Mouse (Mus musculus) midbrain, embryonic 10.5 days (tissue): ENCODE data around the gene Plxdc2. TPM values are rescaled to one million over a fixed set of nuclear protein-coding genes. Genes with fewer than 3 reads are reported as not detected.

ENCODE experiments used
- DNase-seq: peaks from one replicate; pipeline ENCODE4 v3.0.0-alpha.2; 2017; ENCODE audit warnings: low spot score
- H3K27ac ChIP-seq: fragments of 300-500 bp; sonication (generic); replicated peaks from 2 replicates; pipeline ENCODE4 v1.5.1; 2016; ENCODE audit warnings: mild to moderate bottlenecking
- H3K27me3 ChIP-seq: fragments of 300-500 bp; sonication (generic); 2 replicates; pipeline ENCODE4 v1.6.1; 2016; ENCODE audit warnings: low read depth, mild to moderate bottlenecking; ENCODE audit not compliant: poor library complexity, severe bottlenecking
- H3K36me3 ChIP-seq: fragments of 300-500 bp; sonication (generic); 2 replicates; pipeline ENCODE4 v1.6.1; 2016; ENCODE audit warnings: mild to moderate bottlenecking, moderate library complexity
- H3K4me1 ChIP-seq: fragments of 300-500 bp; sonication (generic); 2 replicates; pipeline ENCODE4 v1.6.1; 2016
- H3K4me3 ChIP-seq: fragments of 300-500 bp; sonication (generic); 2 replicates; pipeline ENCODE4 v1.5.1; 2016; ENCODE audit warnings: mild to moderate bottlenecking, moderate library complexity
- H3K9me3 ChIP-seq: fragments of 300-500 bp; sonication (generic); replicated peaks from 2 replicates; pipeline ENCODE4 v1.6.1; 2016; ENCODE audit warnings: mild to moderate bottlenecking
- WGBS: fragments of 180-500 bp; shearing (Covaris S2); methylation state at CpG from one replicate; pipeline ENCODE4 v1.1.7; 2016; 5-methylcytosine and 5-hydroxymethylcytosine counted together
- polyA plus RNA-seq: library from polyadenylated mRNA; unstranded; fragments of >200 nt; fragmentation: Nextera tagmentation; extraction: Ambion mirVana; gene quantifications from 2 replicates; pipeline ENCODE4 v1.2.1, GENCODE M21; 2016

Gene Plxdc2
- polyA plus RNA-seq, 1 experiment from 2014 or later: 16.9 TPM

- DNase-seq: no peak
- WGBS: 74% methylated on average over 3 of the region's 3 CpGs
- H3K4me3 ChIP-seq: no peak overlapping the region
These were observed 251.9 kb downstream of the Plxdc2 start for GRCm38 (mm10) chr2:16607792-16608586.

GRCm38 (mm10) chr2:16642061-16642460 is 286.0 kb downstream of the Plxdc2 start:
- Histone ChIP-seq H3K27me3 (no peaks in the 10 kb centered on the region), H3K4me3 (no peak overlapping the region), H3K4me1 (no peaks in the 10 kb centered on the region), H3K36me3 (no peaks in the 10 kb centered on the region), H3K27ac (no peak overlapping the region), H3K9me3 (no peaks in the 10 kb centered on the region)
- DNase-seq: no peak
- 91% methylated on average over 3 of the region's 3 CpGs for WGBS

More at GRCm38 (mm10) chr2:16607792-16608586, 251.9 kb downstream of the Plxdc2 start:
- H3K27me3 ChIP-seq: no peaks in the 10 kb centered on the region
- H3K27ac ChIP-seq: no peak overlapping the region
- H3K4me1 ChIP-seq: no peaks in the 10 kb centered on the region
- H3K9me3 ChIP-seq: no peaks in the 10 kb centered on the region
- H3K36me3 ChIP-seq: no peaks in the 10 kb centered on the region

GRCm38 (mm10) chr2:16651713-16652112 is 295.6 kb downstream of the Plxdc2 start:
- Histone ChIP-seq H3K36me3 (no peaks in the 10 kb centered on the region), H3K9me3 (no peaks in the 10 kb centered on the region), H3K4me3 (no peak overlapping the region), H3K27me3 (no peaks in the 10 kb centered on the region), H3K4me1 (no peaks in the 10 kb centered on the region), H3K27ac (no peak overlapping the region)
- WGBS: 88% methylated on average over 2 of the region's 2 CpGs
- no peak for DNase-seq

GRCm38 (mm10) chr2:16664516-16664915 is 308.4 kb downstream of the Plxdc2 start:
- H3K4me1 ChIP-seq: no peaks in the 10 kb centered on the region
- H3K9me3 ChIP-seq: no peaks in the 10 kb centered on the region
- H3K27me3 ChIP-seq: no peaks in the 10 kb centered on the region
- no peak for DNase-seq
- no peaks in the 10 kb centered on the region for H3K36me3 ChIP-seq
- no peak overlapping the region for H3K27ac ChIP-seq
- WGBS: 72% methylated on average over 1 of the region's 1 CpGs
- no peak overlapping the region for H3K4me3 ChIP-seq

- 93% methylated on average over 1 of the region's 1 CpGs for WGBS
- no peaks in the 10 kb centered on the region for H3K27me3 ChIP-seq
- H3K9me3 ChIP-seq: no peaks in the 10 kb centered on the region
- no peak overlapping the region for H3K4me3 ChIP-seq
- H3K4me1 ChIP-seq: no peaks in the 10 kb centered on the region
- no peak for DNase-seq
- H3K36me3 ChIP-seq: no peaks in the 10 kb centered on the region
- no peak overlapping the region for H3K27ac ChIP-seq
These were observed 312.3 kb downstream of the Plxdc2 start for GRCm38 (mm10) chr2:16668391-16668790.

- Histone ChIP-seq H3K36me3 (no peaks in the 10 kb centered on the region), H3K27ac (no peak overlapping the region), H3K27me3 (no peaks in the 10 kb centered on the region), H3K9me3 (no peaks in the 10 kb centered on the region), H3K4me3 (no peak overlapping the region), H3K4me1 (no peaks in the 10 kb centered on the region)
- WGBS: 91% methylated on average over 3 of the region's 3 CpGs
- DNase-seq: no peak
These were observed 326.8 kb downstream of the Plxdc2 start for GRCm38 (mm10) chr2:16682905-16683304.

GRCm38 (mm10) chr2:16683739-16684138 is 327.6 kb downstream of the Plxdc2 start:
- H3K4me3 ChIP-seq: no peak overlapping the region
- H3K27ac ChIP-seq: no peak overlapping the region
- DNase-seq: no peak
- H3K9me3 ChIP-seq: no peaks in the 10 kb centered on the region
- no peaks in the 10 kb centered on the region for H3K27me3 ChIP-seq
- no peaks in the 10 kb centered on the region for H3K36me3 ChIP-seq
- H3K4me1 ChIP-seq: no peaks in the 10 kb centered on the region
- WGBS: 92% methylated on average over 3 of the region's 3 CpGs

GRCm38 (mm10) chr2:16684529-16684928 is 328.4 kb downstream of the Plxdc2 start:
- 87% methylated on average over 1 of the region's 1 CpGs for WGBS
- H3K27me3 ChIP-seq: no peaks in the 10 kb centered on the region
- H3K4me1 ChIP-seq: no peaks in the 10 kb centered on the region
- H3K9me3 ChIP-seq: no peaks in the 10 kb centered on the region
- no peak for DNase-seq
- no peak overlapping the region for H3K27ac ChIP-seq
- H3K36me3 ChIP-seq: no peaks in the 10 kb centered on the region
- no peak overlapping the region for H3K4me3 ChIP-seq

GRCm38 (mm10) chr2:16696390-16696789 is 340.3 kb downstream of the Plxdc2 start:
- Histone ChIP-seq H3K4me3 (no peak overlapping the region), H3K27me3 (no peaks in the 10 kb centered on the region), H3K9me3 (no peaks in the 10 kb centered on the region), H3K27ac (no peak overlapping the region), H3K36me3 (no peaks in the 10 kb centered on the region), H3K4me1 (no peaks in the 10 kb centered on the region)
- WGBS: 65% methylated on average over 2 of the region's 2 CpGs
- DNase-seq: no peak

GRCm38 (mm10) chr2:16697181-16697580 is 341.1 kb downstream of the Plxdc2 start:
- no peak for DNase-seq
- Histone ChIP-seq H3K4me1 (no peaks in the 10 kb centered on the region), H3K4me3 (no peak overlapping the region)

GRCm38 (mm10) chr2:16706227-16706626 is 350.1 kb downstream of the Plxdc2 start:
- H3K9me3 ChIP-seq: no peaks in the 10 kb centered on the region
- no peaks in the 10 kb centered on the region for H3K36me3 ChIP-seq
- WGBS: 84% methylated on average over 2 of the region's 2 CpGs
- H3K4me1 ChIP-seq: no peaks in the 10 kb centered on the region
- no peak for DNase-seq
- no peak overlapping the region for H3K27ac ChIP-seq
- H3K27me3 ChIP-seq: no peaks in the 10 kb centered on the region
- no peak overlapping the region for H3K4me3 ChIP-seq

More at GRCm38 (mm10) chr2:16697181-16697580, 341.1 kb downstream of the Plxdc2 start:
- no peak overlapping the region for H3K27ac ChIP-seq
- no peaks in the 10 kb centered on the region for H3K27me3 ChIP-seq
- no peaks in the 10 kb centered on the region for H3K9me3 ChIP-seq
- H3K36me3 ChIP-seq: no peaks in the 10 kb centered on the region
- 77% methylated on average over 5 of the region's 5 CpGs for WGBS

- no peaks in the 10 kb centered on the region for H3K4me1 ChIP-seq
- DNase-seq: no peak
- H3K9me3 ChIP-seq: no peaks in the 10 kb centered on the region
- H3K27ac ChIP-seq: no peak overlapping the region
- no peaks in the 10 kb centered on the region for H3K36me3 ChIP-seq
- H3K27me3 ChIP-seq: no peaks in the 10 kb centered on the region
- WGBS: 80% methylated on average over 6 of the region's 6 CpGs
- H3K4me3 ChIP-seq: no peak overlapping the region
These were observed 353.8 kb downstream of the Plxdc2 start for GRCm38 (mm10) chr2:16709885-16710284.

- 91% methylated on average over 5 of the region's 5 CpGs for WGBS
These were observed 374.9 kb downstream of the Plxdc2 start for GRCm38 (mm10) chr2:16731033-16731432.

More at GRCm38 (mm10) chr2:16731033-16731432, 374.9 kb downstream of the Plxdc2 start:
- no peaks in the 10 kb centered on the region for H3K9me3 ChIP-seq
- H3K4me3 ChIP-seq: no peak overlapping the region
- H3K27ac ChIP-seq: no peak overlapping the region
- no peaks in the 10 kb centered on the region for H3K4me1 ChIP-seq
- H3K27me3 ChIP-seq: no peaks in the 10 kb centered on the region
- H3K36me3 ChIP-seq: no peaks in the 10 kb centered on the region
- DNase-seq: no peak
